Mouse (Mus musculus) induced T-regulatory cell, adult 2 months (primary cell): ENCODE results near the gene Mgat3.

Experiments
- DNase-seq: peaks from one replicate; pipeline ENCODE4 v3.0.0-alpha.2; 2012; ENCODE audit warnings: low read depth

The Mgat3 gene

DNA sequence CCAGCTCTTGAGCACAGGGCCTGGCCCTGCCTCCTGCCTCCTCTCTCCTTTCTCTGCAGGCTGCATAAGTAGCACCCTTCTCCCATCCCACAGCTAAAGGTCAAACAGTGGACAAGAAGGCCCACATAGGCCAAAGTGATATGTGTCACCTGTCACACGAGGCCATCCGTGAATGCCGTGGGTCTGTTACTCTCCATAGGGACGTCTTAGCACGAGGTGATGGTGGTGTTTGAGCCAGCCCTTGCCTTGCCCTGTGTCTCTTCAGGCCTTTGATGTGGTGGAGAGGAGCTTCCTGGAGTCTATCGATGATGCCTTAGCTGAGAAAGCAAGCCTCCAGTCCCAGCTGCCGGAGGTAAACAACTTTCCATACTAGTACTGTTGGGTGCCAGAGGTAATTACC lies 24.0 kb upstream of the Mgat3 start:
- DNase-seq, result peak; percentile 44

DNA sequence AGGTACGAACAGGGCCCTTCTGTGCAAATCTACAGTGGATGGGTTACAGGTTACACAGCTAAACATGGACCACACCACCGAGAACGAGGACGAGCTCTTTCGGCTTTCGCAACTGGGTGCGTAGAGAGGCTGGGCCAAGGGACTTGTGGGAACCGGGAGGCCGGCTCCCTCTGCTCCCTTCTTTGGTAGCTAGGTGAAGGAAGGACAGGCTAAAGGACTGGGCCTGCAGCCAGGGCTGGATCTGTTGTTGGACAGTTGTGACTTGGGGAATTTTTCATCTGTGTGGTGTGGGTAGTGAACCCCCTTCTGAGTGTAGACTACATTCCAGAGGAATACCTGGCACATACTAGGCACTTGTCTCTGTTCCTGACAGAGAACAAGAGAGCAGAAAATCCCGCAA lies 20.9 kb upstream of the Mgat3 start:
- DNase-seq, result no peak

DNA sequence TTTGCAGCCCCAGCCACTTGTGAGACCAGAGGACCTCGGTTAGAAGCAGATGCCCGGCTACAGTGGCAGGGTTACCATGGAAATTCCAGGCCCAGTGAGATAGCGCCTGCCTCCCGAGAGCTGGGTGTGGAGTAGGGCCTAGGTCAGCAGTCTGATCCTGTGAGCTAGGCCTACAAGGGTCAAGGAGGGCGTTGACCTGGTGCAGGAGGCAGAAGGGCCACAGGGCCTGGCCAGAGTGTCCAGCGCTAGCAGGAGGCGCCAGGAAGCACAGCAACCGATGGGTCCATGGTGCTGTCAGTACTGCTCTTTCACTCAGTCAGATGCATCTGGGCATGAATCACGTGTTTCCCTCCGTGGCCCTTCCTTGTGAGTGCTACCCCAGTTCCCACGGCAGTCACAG lies 19.8 kb upstream of the Mgat3 start:
- no peak for DNase-seq

DNA sequence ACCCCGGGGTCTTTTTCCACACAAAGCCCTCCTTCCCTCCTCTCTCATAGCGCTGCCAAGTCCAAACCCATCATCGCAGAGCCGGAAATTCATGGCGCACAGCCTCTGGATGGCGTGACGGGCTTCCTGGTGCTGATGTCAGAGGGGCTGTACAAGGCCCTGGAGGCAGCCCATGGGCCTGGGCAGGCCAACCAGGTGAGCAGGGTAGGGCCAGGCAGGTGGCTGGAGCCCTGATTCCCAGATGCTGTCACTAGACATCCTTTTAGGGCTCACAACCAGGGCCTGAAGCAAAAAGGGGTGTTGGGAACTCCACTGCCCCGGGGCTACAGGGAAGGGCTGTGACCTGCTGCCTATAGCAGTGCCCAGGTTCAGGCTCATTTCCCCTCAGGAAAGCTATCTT lies 17.8 kb upstream of the Mgat3 start:
- no peak for DNase-seq

DNA sequence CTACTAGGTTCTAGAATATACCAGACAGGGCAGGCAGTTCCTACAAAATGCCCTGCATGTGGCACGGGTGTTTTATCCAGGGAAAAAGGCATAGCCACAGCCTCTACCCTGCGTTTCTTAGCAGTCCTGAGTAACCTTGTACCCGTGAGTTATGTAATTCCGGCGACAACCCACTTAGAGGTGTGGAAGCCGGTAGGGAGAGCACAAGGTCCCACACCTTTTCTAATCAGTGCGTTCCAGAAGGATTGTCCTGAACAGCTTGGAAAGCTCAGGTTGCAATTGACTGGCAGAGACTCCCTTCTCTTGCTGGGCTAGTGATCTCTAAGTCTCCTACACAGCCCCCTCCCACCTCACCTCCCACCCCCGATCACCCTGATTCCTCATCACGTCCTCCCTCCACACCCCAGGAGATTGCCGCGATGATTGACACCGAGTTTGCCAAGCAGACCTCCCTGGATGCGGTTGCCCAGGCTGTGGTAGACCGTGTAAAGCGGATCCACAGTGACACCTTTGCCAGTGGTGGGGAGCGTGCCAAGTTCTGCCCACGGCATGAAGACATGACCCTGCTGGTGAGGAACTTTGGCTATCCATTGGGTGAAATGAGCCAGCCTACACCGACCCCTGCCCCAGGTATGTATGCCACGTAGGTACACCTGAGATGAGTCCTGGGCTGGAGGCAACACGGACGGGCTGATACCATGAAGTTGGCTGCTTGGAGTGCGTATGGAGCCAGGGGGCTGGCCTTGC lies 16.2 kb upstream of the Mgat3 start:
- DNase-seq, result no peak

DNA sequence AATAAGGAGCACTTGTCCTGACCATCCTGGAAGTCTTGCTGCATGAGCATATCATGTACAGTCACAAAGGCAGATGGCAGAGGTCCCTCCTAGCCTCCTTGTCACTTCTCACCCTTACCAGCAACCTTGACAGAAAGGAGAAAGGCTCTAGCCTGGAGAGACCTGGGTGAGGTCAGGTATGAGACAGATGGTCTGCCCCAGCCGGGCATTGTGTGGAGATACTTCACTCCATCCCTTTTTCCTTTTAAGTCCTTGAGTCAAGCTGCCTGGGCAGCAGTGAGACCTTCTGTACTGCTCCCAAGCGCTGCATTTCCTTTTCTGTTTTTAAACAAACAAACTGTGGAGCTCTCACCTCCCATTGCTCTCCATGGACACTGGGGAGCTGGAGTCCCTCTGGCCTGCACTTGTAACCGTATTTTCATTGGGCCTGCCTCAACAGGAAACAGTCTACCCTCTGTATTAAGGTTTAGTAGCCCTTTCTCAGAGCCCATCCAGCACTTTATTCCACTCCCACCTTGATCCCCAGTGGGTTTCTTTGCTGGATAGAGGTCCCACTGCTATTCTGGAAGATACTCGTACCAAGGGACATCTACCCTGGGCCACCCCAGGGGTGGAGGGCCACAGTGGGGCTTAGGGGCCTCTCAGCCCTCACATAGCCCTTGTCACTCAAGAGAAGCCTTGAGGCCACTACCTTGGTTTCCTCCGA lies 15.4 kb upstream of the Mgat3 start:
- no peak for DNase-seq

DNA sequence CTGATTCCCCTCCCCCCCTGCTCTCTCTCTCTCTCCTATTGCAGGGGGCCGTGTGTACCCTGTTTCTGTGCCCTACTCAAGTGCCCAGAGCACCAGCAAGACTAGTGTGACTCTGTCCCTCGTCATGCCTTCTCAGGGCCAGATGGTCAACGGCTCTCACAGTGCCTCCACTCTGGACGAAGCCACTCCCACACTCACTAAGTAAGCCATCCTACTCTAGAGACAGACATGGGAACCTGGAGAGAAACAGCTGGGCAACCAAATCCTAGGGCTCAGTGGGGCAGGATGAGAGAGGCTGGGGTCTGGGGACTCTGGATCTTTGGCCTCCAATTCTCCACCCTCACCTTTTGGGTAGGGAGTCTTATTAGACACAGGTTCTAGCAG lies 14.8 kb upstream of the Mgat3 start:
- no peak for DNase-seq

DNA sequence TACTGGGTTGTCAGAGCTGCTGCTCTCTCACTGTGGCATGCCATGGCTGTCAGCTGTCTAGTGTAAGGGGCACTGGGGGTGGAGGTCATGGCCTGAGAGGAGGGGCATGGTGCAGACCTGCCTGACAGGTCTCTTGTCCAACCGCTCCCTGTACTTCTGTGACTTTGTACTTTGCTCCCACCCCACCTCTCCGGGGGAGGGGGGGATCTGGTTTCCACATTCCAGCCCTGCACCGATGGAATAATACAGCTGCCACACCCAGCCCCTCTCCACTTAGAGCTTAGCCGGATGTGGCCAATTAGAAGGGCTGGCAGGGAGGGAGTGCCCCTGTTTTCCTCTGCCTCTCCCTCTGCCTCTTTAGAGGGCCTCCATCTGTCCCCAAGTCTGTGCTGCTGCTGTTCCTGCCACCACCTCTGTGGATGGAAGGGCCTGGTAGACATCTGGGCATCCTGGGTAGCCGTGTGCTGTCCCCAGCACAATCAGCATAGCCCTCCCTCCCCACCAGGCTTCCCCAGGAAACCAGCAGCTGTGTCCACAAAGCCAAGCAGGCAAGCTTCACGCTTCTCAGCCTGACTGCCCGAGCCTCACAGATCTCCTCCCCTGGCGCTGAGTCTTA lies 14.1 kb upstream of the Mgat3 start:
- DNase-seq, result no peak

DNA sequence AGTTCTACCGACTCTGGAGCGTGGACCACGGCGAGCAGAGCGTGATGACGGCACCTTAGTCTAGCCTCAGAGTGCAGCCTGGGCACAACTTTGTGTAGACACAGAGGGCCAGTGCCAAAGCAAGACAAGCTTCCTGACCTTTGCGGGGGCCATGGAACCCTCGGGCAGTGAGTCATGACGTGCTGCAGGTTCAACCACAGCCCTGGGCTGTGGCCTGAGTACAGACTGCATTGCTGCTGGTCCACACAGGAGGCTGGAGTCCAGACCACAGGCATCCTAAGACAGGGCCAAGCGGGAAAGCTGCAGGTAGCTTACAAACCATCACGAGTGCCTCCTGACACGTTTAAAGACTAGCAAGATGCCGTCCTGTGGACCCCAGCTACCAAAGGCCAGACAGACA lies 13.3 kb upstream of the Mgat3 start:
- DNase-seq, result no peak

DNA sequence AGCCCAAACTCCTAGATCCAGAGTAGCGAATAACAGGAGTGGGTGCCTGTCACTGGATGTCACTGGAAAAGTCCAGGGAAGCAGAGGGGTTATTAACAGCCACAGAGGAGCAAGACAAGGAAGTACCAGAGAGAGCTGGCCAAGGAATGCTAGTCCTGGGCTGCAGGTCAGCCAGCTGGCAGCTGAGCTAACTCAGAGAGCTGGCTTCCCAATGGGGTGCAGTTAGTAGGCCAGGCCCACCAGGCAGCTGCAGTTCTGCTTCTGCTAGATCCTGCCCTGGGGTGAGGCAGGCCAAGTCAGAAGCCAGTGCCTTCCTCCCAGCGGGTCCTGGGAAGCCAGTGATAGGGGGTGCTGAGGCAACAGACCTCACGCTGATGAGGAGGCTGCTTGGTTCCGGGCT lies 12.8 kb upstream of the Mgat3 start:
- no peak for DNase-seq

DNA sequence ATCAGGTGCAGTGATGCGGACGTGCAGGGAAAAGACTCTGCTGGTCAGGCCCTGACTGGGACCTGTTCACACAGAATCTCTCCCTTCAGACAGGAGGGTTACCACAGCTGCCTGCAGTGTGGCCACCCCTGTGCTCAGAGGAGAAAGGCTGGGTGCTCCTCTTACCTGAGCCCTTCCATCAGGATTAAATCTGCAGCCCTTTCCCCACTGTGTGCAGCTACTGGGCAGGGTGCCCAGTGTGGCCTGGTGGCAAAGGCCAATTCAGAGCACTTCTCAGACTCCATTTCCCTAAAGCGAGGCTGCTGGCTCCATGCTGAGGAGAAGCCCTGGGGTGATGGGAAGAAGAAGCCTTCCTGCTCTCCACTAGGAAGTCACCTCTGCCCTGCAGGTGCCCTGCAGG lies 12.3 kb upstream of the Mgat3 start:
- no peak for DNase-seq

DNA sequence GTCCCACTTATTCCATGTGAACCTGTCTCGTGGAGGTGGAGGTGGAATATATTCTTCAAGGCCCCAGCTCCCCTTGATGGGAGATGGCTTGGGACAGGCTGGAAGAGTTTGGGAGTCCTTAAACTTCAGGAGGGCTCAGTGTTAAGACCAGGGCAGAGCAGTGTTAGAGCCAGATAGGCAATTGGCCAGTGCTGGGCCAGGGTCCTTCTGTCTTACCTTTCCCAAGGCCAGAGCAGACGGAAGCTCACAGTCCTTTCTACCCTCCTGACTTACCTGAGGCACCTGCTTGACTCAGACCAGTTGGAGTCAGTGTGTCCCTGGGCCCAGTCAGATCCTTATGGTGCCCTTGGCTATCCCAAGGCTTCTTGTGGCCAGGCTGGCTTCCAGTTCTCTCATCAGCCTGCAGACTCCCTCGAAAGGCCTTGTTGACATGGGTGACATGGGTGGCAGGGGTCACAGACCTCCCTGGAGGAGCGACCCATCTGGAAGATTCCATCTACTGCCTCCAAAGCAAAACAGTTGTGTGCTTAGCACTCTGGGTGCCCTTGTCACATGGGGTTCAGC lies 11.0 kb upstream of the Mgat3 start:
- no peak for DNase-seq

DNA sequence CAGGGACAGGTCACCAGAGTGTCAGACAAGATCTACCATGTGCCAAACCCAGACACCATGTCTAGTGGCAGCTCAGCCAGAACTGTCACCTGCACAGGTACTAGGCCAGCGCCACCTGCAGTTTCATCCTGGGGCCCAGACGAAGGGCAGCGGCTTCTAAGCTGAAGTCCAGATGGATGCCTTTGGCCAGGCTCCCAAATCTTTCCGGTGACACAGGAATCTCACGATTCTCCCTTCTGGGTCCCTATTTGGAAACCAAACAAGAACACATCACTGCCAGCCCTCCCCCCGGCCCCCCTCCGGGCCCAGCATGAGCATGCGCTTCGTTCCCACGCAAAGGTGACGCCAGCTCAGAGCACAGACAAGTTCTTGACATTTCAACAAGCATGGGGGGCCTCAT lies 10.2 kb upstream of the Mgat3 start:
- no peak for DNase-seq

DNA sequence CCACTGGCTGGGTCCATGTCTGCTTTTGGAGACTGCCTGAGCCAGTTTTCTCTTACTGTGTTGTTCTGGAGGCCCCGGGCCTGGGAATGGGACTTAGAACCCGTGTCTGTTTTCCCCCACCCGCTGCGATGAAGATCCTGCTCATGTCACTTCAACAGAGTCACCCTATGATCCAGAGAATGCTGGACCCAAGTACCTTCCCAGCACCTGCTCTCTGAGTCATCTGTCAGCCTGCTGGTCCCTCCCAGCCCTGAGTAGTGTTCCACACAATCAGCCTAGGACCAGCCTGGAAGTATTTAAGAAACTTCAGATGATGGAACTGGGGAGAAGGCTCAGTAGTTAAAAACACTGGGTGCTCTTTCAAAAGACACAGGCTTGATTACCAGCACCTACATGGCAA lies 9.8 kb upstream of the Mgat3 start:
- DNase-seq, result no peak

DNA sequence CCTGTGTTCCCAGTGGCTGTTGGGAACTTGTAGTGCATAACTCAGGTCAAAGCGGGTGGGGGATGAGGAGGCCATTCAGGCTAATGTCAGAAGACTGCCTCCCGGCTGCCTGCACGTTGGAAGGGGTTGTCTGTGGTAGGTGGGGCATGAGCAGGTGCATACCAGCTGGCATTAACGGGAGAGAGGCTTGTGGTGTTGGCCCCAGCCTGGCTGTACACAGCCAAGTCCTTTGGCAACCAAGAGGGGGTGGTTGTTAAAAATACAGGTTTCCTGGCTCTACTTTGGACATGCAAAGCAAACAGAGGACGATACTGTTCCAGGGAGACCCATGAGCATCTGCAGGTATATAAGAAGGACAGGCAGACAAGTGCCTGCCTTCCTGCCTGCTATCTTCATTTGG lies 8.1 kb upstream of the Mgat3 start:
- no peak for DNase-seq

DNA sequence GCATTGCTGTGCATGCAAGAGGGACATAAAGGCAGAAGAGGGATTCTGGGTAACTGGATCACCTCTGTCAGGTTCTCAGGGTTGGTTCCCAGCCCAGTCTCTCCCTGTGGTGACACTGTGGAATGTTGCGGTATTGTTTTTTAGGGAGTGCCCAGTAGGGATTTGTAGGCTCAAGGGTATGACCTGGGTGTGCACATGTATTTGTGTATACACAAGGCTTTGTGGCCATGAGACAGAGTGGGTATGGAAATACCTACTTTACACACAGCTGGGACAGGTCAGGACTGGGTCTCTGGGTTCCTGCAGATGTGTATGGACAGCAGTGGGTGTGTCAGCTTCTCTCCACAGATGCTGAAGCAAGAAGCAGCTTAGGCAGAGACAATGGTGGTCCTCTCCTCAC lies 4.0 kb upstream of the Mgat3 start:
- no peak for DNase-seq

DNA sequence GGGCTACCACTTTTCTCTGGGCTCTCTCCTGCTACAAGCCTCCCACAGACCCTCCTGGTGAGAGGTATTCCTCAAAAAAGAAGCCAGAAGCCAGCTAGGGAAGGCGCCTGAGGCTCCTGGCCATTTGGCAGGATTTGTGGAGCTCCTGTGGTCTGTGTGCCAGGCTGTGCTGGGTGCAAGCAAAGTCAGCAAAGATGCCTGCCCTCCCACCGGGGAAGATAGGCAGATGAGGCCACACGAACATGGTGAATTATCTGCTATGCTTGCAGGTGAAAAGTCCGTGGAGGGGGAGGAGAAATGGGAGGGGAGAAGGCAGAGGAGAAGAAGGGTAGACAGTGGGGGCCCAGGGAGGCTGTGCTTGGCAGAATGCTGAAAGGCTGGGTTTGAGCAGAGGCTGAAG lies 3.2 kb upstream of the Mgat3 start:
- no peak for DNase-seq

DNA sequence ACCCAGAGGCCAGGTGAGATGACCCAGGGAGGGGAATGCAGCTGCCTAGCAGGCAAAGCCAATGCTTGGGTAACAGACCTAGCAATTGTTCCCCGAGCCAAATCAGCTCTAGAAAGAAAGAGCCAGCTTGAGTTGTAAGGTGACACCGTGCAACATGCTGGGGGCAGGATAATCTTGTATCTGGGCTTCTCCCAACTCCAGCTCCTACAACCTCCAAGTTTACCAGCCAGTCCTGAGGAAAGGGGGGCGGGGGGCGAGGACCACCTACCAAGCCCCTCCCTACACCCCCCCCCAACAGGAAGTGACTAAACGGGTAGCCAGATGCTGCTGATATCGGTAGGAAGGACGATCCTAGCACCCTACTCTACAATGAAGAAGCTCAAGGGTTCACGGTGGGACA lies 2.2 kb upstream of the Mgat3 start:
- no peak for DNase-seq

DNA sequence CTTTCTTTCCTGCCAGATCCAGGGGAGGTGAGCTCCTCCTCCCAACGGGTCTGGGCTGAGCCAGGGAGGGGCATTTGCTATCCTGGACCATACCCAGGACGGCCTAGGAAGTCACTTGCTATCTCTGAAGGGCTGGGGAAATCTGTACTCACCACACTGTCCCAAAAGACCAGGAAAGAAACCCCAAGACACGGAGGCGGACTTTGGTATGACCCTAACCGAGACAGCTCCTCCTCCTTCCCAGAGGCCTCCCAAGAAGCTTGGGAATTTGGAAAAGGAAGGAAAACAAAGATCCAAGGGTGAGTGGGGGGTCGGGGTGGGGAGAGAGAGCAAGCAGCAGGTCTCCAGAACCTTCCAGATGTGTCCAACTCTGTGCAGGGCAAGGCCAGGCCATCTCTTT lies 1.7 kb upstream of the Mgat3 start:
- no peak for DNase-seq

DNA sequence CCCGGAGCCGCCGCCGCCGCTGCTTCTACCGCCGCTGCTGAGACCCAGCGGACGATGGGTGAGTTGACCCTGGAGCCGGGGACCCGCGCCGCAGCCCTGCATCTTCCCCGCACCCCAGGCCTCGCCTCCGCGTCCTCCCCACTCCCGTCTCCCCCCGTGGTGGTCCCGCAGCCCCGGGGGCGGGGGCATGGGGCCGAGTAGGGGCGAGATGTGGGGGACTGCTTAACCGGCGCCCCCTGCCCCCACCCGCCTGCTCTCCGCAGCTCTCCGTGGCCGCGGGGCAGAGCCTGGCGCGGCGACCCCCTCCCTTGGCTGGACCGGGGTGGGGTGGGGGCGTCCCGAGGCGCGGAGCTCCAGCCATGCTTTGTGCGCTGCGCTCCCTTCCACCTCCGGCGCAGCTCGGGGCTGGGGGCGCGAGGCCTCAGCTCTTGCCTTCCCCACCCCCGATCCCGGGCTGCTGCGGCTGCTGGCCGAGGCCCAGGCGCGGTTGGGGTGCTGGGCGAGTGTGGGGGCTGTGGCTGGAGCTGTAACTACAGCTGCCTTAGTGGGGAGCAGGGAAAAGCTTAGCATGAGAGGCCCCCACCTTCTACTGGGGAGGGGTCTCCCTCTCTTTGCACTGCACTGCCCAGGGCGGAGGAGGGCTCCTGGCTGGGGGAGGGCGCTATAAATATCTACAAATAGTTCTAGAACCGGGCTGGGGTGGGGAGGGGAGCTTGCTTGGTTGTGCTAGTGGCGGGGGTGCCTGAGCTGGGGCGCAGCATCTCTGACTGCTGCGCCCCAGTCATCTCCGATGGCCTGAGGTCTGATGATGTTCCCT lies 468 bp downstream of the Mgat3 start:
- DNase-seq, result no peak

DNA sequence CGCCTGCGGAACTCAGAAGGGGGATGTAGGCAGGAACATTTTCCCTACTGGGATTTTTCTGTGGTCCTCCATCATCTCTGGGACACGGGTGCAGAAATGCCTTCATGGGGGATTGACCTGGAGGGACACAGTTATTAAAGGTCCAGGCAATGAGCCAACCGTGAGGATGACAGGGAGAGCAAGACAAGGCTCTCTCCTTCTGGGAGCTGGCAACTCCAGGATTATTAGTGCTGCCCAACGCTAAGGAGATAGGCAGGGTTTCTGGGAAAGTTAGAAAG lies 1.0 kb downstream of the Mgat3 start:
- no peak for DNase-seq

DNA sequence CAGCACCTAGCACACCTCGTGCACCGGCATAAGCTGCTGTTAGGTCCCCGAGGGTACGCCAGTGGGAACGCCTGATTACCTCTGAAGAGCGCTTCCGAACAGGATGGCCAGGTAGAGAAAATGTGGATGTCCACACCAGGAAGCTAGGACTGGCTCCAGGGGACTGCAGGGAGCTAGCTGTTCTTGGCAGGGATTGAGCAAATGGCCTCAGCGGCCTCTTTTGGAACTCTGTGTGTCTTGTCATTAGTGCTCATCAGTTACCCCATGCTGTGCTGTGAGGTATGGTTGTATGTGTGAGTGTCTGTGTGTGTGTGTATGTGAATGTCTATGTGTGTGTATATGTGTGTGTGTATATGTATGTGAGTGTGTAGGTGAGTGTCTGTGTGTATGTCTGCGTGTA lies 1.8 kb downstream of the Mgat3 start:
- DNase-seq, result no peak

DNA sequence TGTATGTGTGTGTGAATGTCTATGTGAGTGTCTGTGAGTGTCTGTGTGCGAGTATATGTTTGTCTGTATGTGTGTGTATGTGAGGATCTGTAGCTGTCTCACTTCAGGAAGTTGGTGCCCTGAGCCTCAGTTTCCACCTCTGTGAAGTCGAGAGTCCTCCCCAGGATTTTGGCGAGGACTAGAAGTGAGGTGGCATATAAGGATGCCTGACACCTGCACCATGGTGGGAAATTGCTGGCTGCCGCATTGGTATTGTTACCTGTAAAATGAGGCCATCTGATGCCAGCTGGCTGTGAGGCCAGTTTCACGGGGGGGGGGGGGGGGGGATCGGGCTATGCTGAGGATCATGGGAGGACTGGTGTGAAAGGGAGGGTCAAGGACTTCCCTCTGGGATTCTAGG lies 2.2 kb downstream of the Mgat3 start:
- no peak for DNase-seq
